Mouse (Mus musculus): ENCODE data around the gene Zfp428.
A peak's percentile ranks its signal among the peaks of the same experiment; 100 is the strongest.

Zfp428 gene

DNA sequence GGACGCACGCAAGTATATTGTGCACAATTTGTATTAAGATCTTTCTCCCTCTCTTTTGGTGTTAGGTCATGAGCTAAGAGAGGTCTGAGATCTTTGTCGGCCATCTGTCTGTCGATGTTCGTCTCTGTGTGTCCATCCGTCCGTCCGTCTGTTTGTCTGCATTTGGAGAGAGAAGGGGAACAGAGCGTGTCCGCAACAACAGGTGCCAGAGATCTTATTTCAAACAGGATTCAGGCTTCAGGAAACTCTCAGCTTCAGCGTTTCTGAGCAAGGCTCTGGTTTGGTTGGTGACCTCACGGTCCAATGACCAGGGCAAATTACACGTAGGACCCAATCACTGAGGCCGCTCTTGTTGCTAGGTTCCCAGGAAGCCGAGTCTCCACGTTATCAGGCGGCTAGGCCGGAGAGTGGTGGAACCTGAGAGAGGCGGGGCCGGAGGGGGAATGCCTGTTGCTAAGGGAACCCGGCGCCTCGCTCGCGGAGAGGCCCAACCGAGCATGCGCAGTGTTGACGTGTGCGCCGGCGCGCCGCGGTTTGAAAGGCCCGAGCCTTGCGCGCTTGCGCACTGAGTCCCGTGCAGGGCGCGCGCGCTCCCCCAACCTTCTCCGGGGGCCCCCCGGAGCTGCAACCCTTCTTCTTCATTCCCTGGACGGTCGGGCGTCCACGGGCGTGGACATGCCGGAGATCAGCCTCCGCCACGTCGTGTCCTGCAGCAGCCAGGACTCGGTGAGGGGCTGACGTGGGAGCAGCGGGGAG, 40.0 kb downstream of the Zfp428 start:
- peak; percentile 99 for DNase-seq (ENCODE audit: extremely low spot score, low spot score)

DNA sequence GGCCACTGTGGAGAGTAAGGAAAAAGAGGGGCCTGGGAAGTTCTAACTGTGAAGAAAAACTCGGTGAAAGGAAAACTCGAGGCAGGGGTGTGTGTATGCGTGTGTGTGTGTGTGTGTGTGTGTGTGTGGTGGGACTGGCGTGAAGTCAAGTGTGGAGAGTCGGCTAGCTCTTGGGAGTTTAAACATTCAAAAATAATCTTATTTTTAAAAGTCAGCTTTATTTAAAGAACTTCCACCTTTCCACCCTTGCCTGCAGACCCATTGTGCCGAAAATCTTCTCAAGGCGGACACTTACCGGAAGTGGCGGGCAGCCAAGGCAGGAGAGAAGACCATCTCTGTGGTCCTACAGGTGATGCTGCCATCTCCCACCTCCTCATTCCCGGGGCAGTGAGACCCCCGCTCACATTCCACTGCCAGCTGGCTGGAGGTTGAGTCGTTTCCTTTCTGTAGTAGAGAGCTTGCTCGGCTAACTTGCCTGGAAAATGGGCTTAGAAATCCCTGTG, 40.8 kb downstream of the Zfp428 start:
- DNase-seq (ENCODE audit: extremely low spot score, low spot score) = no peak

DNA sequence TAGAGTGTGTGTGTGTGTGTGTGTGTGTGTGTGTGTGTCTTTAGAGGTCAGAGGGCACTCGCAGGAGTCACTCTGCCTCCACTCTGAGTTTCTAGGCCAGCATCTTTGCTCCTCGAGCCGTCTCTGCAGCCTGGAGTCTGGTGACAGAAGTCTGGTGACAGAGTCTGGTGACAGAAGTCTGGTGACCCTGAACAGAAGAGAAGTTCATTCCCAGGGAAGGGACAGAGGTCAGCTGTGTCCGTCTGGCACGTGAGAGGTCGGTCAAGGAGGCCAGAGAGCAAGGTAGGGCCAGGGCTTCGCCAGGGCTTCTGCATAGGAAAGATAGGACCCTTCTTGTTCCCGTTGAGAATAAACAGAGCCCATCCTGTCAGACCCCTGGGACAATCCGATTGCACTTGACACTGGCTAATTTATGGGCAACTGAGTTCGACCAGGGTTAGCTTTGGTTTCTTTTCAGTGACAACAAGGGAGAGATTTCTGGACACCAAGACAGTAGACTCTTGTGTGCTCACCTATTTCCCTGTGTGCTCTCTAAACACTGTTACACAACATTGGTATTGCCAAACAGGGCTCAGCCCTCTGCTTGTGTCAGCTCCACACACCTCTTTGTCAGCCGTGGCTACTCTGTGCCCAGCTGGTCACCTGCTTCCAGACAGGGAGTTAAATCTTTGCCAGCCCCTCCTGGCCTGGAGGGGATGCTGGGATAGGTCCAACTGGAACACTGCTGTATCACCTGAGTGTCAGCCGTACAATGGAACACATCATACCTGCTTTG, 45.4 kb downstream of the Zfp428 start:
- DNase-seq (ENCODE audit: extremely low spot score, low spot score) = no peak

DNA sequence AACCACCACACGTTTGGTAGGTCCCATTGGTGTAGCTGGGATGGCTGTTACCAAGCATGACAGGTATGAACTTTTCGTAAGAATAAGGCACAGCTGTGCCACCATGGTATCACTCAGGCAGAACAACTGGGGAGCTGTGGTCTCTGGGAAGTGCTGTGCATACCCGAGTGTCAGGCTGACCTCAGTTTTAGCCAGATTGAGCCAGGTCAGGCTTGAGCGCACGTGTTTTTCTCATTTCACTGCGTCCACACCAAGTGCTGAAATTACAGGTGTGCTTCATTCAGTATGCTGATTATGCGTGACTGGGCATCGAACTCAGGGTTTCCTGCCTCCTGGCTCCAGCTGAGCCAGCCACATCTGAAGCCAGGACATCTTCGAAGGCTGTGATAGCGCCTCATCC, 49.0 kb downstream of the Zfp428 start:
- DNase-seq (ENCODE audit: extremely low spot score, low spot score) = no peak

DNA sequence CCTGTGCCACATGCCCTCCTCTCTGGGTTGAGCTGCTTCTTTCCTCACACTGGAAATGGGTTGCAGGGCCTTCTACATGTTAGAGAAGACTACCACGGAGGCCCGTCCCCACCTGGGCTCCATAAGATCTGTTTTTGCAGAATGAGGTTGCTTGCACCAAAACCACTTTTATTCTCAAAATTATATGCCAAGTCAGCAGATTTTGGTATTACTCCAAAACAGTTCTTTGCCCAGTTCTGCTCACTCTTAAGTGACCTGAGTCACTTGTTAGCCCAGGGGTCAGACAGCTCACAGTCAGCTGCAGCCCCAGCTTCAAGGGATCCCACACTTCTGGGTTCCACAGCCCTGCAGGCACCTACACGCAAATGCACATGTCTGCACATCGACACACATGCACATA, 54.6 kb downstream of the Zfp428 start:
- DNase-seq (ENCODE audit: extremely low spot score, low spot score) = no peak

DNA sequence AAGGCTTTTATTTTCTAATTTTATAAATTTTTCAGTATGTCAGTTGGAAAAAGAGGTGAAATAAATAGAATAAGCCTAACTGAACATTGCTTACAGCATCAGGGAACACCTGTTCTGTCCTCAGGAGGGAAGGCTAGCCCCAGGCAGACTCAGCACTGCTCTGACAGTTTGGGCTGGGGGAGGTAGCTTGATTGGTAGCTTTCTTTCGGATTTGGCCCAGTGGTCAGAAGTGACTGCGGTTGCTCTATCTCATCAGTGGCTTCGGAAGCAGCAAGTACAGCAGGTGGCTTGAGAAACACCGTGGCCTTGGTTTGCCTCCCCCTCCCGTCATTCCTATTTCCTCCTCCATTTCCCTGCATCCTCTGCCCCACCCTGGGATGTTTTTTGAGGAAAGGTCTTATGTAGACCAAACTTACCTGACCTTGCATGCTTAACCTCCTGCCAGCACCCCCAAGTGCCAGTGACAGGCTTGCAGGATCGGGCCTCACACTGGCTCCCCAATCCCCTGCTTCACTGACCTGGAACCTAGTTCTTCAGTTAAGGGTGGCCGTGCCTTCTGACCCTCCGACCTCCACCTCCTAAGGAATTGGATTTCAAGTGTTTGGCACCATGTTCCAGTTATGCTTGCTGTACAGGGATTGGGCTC, 56.5 kb downstream of the Zfp428 start:
- no peak for DNase-seq (ENCODE audit: extremely low spot score, low spot score)

DNA sequence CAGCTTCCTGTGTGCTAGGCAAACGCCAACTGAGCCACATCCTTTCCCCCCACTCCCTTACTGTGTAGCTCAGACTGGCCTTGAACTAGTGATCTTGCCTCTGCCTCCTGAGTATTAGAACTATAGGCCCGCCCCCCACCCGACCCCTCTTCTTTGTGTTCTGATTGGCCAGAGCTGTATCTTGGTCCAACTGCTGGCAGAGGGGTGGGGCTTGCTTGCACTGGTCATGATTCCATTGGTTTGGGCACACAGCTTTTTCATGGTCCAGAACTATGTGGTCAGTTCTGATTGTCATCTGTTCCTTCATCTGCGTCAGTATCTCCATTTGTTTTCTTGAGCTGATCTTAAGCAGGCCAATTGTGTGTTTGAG, 57.0 kb downstream of the Zfp428 start:
- DNase-seq (ENCODE audit: extremely low spot score, low spot score) = no peak

DNA sequence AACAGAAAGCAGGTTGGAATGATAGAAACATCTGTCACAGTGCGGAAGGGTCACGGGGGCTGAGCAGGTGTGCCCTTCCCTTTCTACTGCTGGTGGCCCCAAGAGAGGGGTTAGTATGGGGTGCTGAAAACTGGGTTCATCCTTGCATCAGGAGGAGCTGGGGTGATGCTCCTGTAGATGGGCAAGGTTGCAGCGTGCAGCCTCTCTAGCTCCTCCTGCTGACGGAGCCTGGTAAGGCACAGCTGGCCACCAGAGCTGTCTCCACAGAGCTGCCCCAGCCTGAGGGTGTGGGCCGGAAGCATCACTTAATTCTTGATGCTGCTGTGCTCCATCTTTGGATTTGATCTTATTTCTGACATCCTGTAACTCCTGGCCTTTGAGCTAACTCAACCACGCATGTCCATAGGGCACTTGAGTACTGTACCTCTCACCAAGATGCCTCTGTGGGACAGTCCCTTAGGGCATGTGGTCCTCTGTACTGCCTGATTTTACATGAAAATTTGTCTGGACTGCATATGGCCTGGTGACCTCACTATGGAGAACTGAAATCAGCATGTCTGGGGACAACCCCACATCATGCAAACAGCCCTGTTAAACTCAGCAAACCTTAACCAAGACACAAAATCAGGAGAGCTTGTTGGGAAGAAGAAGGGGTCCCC, 57.9 kb downstream of the Zfp428 start:
- DNase-seq (ENCODE audit: extremely low spot score, low spot score) = peak; percentile 71
